Mouse (Mus musculus): ENCODE results near the gene Spata32.
A peak's percentile ranks its signal among the peaks of the same experiment; 100 is the strongest.

The Spata32 gene

GRCm38 (mm10) chr11:103217790-103218516 lies at the start of gene Spata32:
Spata32 (minus strand) TSS chr11:103218432.
- peak; percentile 30 to 43 for DNase-seq (ENCODE audit: low spot score in 2 of 2)

- DNase-seq (ENCODE audit: low spot score in 2 of 2): peak; percentile 100
These were observed 49.4 kb upstream of the Spata32 start, which contains the start of gene Map3k14 for GRCm38 (mm10) chr11:103267346-103268219. Map3k14 (minus strand) TSS chr11:103267472.

- DNase-seq (ENCODE audit: low spot score in 2 of 2): no peak
These were observed 48.6 kb upstream of the Spata32 start for GRCm38 (mm10) chr11:103266729-103267345.

- no peak for DNase-seq (ENCODE audit: low spot score in 2 of 2)
These were observed 47.6 kb upstream of the Spata32 start for GRCm38 (mm10) chr11:103265856-103266255.

GRCm38 (mm10) chr11:103265211-103265610 lies 47.0 kb upstream of the Spata32 start:
- no peak for DNase-seq (ENCODE audit: low spot score in 2 of 2)

- no peak for DNase-seq (ENCODE audit: low spot score in 2 of 2)
These were observed 46.3 kb upstream of the Spata32 start for GRCm38 (mm10) chr11:103264427-103265005.

- DNase-seq (ENCODE audit: low spot score in 2 of 2): no peak
These were observed 45.3 kb upstream of the Spata32 start for GRCm38 (mm10) chr11:103263551-103263950.

GRCm38 (mm10) chr11:103262412-103263267 lies 44.4 kb upstream of the Spata32 start:
- peak; percentile 52 to 72 for DNase-seq (ENCODE audit: low spot score in 2 of 2)

GRCm38 (mm10) chr11:103261671-103262411 lies 43.6 kb upstream of the Spata32 start:
- DNase-seq (ENCODE audit: low spot score in 2 of 2): no peak

- no peak for DNase-seq (ENCODE audit: low spot score in 2 of 2)
These were observed 42.4 kb upstream of the Spata32 start for GRCm38 (mm10) chr11:103260515-103261192.

- no peak for DNase-seq (ENCODE audit: low spot score in 2 of 2)
These were observed 41.8 kb upstream of the Spata32 start for GRCm38 (mm10) chr11:103260034-103260433.

- DNase-seq (ENCODE audit: low spot score in 2 of 2): no peak
These were observed 39.8 kb upstream of the Spata32 start for GRCm38 (mm10) chr11:103257938-103258481.

GRCm38 (mm10) chr11:103253605-103254004 lies 35.4 kb upstream of the Spata32 start:
- no peak for DNase-seq (ENCODE audit: low spot score in 2 of 2)

GRCm38 (mm10) chr11:103252380-103252779 lies 34.1 kb upstream of the Spata32 start:
- no peak for DNase-seq (ENCODE audit: low spot score in 2 of 2)

- no peak for DNase-seq (ENCODE audit: low spot score in 2 of 2)
These were observed 32.1 kb upstream of the Spata32 start for GRCm38 (mm10) chr11:103250324-103250723.

- DNase-seq (ENCODE audit: low spot score in 2 of 2): no peak
These were observed 31.3 kb upstream of the Spata32 start for GRCm38 (mm10) chr11:103249509-103249908.

- DNase-seq (ENCODE audit: low spot score in 2 of 2): no peak
These were observed 30.6 kb upstream of the Spata32 start for GRCm38 (mm10) chr11:103248837-103249236.

- DNase-seq (ENCODE audit: low spot score in 2 of 2): peak in 1 of 2 experiments; percentile 71
These were observed 29.4 kb upstream of the Spata32 start for GRCm38 (mm10) chr11:103247504-103248177.
